Mouse (Mus musculus) lung, postnatal 0 days (tissue): ENCODE results near the gene Ost4. TPM values are rescaled to one million over a fixed set of nuclear protein-coding genes. Genes with fewer than 3 reads are reported as not detected.

Source experiments
- ATAC-seq: fragments of 200-750 bp; cut with Nextera tagmentation; 2 replicates; pipeline ENCODE4 v1.8.0; 2017; ENCODE audit warnings: moderate library complexity
- DNase-seq: peaks from one replicate; pipeline ENCODE4 v3.0.0-alpha.2; 2016; ENCODE audit warnings: low spot score
- H3K27ac ChIP-seq: fragments of 300-500 bp; sonication (generic); 2 replicates; pipeline ENCODE4 v1.5.1; 2014; ENCODE audit warnings: antibody characterized with exemption, mild to moderate bottlenecking, low read length, mixed read lengths
- H3K27me3 ChIP-seq: fragments of 300-500 bp; sonication (generic); replicated peaks from 2 replicates; pipeline ENCODE4 v1.6.1; 2014; ENCODE audit warnings: low read length, mixed read lengths; ENCODE audit not compliant: insufficient read depth
- H3K36me3 ChIP-seq: fragments of 300-500 bp; sonication (generic); 2 replicates; pipeline ENCODE4 v1.6.1; 2014; ENCODE audit warnings: low read length, mixed read lengths; ENCODE audit not compliant: insufficient read depth
- H3K4me1 ChIP-seq: fragments of 300-500 bp; sonication (generic); 2 replicates; pipeline ENCODE4 v1.6.1; 2014; ENCODE audit warnings: antibody characterized with exemption, low read depth, low read length, mixed read lengths; ENCODE audit not compliant: insufficient read depth
- H3K4me2 ChIP-seq: fragments of 300-500 bp; sonication (generic); replicated peaks from 2 replicates; pipeline ENCODE4 v1.6.1; 2014; ENCODE audit warnings: low read depth, mild to moderate bottlenecking, low read length, moderate library complexity, mixed read lengths
- H3K4me3 ChIP-seq: fragments of 300-500 bp; sonication (generic); 2 replicates; pipeline ENCODE4 v1.5.1; 2014; ENCODE audit warnings: low read depth, low read length
- H3K9ac ChIP-seq: fragments of 300-500 bp; sonication (generic); replicated peaks from 2 replicates; pipeline ENCODE4 v1.6.1; 2014; ENCODE audit warnings: low read depth, mild to moderate bottlenecking
- H3K9me3 ChIP-seq: fragments of 300-500 bp; sonication (generic); 2 replicates; pipeline ENCODE4 v1.6.1; 2016; ENCODE audit warnings: low read length, mixed read lengths
- CTCF ChIP-seq: IDR thresholded peaks from 2 replicates; pipeline ENCODE4 v1.5.1; 2016; ENCODE audit warnings: antibody characterized with exemption, mild to moderate bottlenecking
- EP300 ChIP-seq: IDR thresholded peaks from 2 replicates; pipeline ENCODE4 v1.6.1; 2016; ENCODE audit warnings: antibody characterized with exemption, mild to moderate bottlenecking, control low read depth
- WGBS: fragments of 180-500 bp; shearing (Covaris S2); extraction: QIAGEN DNeasy Blood & Tissue Kit; methylation state at CpG from one replicate; pipeline ENCODE4 v1.1.7; 2014; 5-methylcytosine and 5-hydroxymethylcytosine counted together
- polyA plus RNA-seq: library from polyadenylated mRNA; unstranded; fragments of >200 nt; fragmentation: Nextera tagmentation; extraction: Ambion mirVana; gene quantifications from 2 replicates; pipeline ENCODE4 v1.2.1, GENCODE M21; 2015

The Ost4 gene
- polyA plus RNA-seq, 1 experiment from 2014 or later, result 365 TPM

- peak; percentile 53 for ATAC-seq
- H3K9me3 ChIP-seq, result no peaks in the 10 kb centered on the region
- H3K27me3 ChIP-seq, result no peaks in the 10 kb centered on the region
- no peak overlapping the region for H3K27ac ChIP-seq
- H3K4me3 ChIP-seq, result no peak overlapping the region
- WGBS, result 38% methylated on average over 7 of the region's 7 CpGs
- no peaks in the 10 kb centered on the region for H3K36me3 ChIP-seq
- TF ChIP-seq EP300, result no peak
- no peak overlapping the region for H3K4me2 ChIP-seq
- peak; percentile 78 for DNase-seq
- no peak overlapping the region for H3K9ac ChIP-seq
- H3K4me1 ChIP-seq, result no peaks in the 10 kb centered on the region
These were observed 20.4 kb upstream of the Ost4 start for GRCm38 (mm10) chr5:30927945-30928529.

DNA sequence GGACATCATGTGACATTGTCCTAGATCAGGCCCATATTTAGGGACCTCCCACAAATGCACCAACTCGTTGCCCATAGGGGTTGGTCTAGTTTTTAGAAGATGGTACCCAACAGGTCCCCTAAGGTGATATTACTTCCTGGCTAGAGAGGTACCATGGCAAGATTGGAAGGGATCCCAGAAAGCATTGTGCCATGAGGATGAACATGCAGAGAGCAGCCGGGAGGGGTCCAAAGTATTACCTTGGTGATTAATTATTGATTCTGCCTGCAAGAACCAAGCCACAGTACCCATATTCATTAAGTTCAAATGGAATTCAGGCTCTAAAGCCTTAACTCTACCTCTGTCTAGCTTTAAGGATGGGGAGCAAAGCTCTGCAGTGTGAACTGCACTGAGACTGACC, 18.5 kb upstream of the Ost4 start:
- no peak overlapping the region for H3K27ac ChIP-seq
- no peak overlapping the region for H3K9ac ChIP-seq
- peaks cover 6% of the 10 kb centered on the region for H3K4me1 ChIP-seq
- H3K27me3 ChIP-seq, result no peaks in the 10 kb centered on the region
- TF ChIP-seq EP300 (no peak), CTCF (no peak)
- H3K9me3 ChIP-seq, result no peaks in the 10 kb centered on the region
- DNase-seq, result no peak
- ATAC-seq, result no peak
- 81% methylated on average over 2 of the region's 2 CpGs for WGBS
- no peak overlapping the region for H3K4me2 ChIP-seq
- H3K4me3 ChIP-seq, result no peak overlapping the region
- no peaks in the 10 kb centered on the region for H3K36me3 ChIP-seq

GRCm38 (mm10) chr5:30925217-30925616, 17.6 kb upstream of the Ost4 start:
- WGBS, result 76% methylated on average over 5 of the region's 5 CpGs
- Histone ChIP-seq H3K36me3 (no peaks in the 10 kb centered on the region), H3K27ac (no peak overlapping the region), H3K9me3 (no peaks in the 10 kb centered on the region), H3K27me3 (no peaks in the 10 kb centered on the region), H3K4me2 (no peak overlapping the region), H3K9ac (no peak overlapping the region), H3K4me3 (no peak overlapping the region), H3K4me1 (peaks cover 6% of the 10 kb centered on the region)
- ATAC-seq (peak; percentile 11; the same call in 1 of the 2 replicates), DNase-seq (peak; percentile 50)
- no peak for TF ChIP-seq EP300
- TF ChIP-seq CTCF, result no peak

DNA sequence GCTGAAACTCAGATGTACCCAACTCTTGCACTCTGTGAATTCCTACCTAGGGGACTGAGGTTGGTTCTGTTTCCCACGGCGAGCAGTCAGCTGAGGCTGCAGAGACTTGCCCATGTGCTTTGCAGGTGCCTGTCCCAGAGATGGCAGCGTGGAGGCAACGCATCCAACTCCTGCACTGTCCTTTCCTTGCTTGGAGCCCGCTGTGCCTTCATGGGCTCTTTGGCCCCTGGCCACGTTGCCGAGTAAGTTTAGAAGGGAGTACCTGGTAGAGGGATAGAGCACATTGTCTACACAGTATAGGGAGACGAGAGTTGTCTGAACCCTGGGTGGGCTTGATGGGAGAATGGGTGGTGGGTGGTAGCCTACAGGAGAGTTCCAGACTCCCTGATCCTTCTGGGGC, 17.0 kb upstream of the Ost4 start:
- no peak for DNase-seq
- Histone ChIP-seq H3K9me3 (no peaks in the 10 kb centered on the region), H3K4me2 (no peak overlapping the region), H3K4me3 (no peak overlapping the region), H3K27me3 (no peaks in the 10 kb centered on the region), H3K4me1 (peaks cover 6% of the 10 kb centered on the region), H3K9ac (no peak overlapping the region), H3K27ac (no peak overlapping the region), H3K36me3 (0 out of 2 replicates have a peak, but pooled peaks cover 3% of the 10 kb centered on the region)
- no peak for ATAC-seq
- WGBS, result 78% methylated on average over 8 of the region's 8 CpGs
- TF ChIP-seq CTCF, result no peak
- no peak for TF ChIP-seq EP300

GRCm38 (mm10) chr5:30923119-30923518, 15.5 kb upstream of the Ost4 start:
- ATAC-seq, result no peak
- 48% methylated on average over 6 of the region's 6 CpGs for WGBS
- H3K9ac ChIP-seq, result no peak overlapping the region
- H3K9me3 ChIP-seq, result no peaks in the 10 kb centered on the region
- peaks cover 7% of the 10 kb centered on the region; the same call in 1 of the 2 replicates for H3K36me3 ChIP-seq
- no peak for DNase-seq
- TF ChIP-seq CTCF (no peak), EP300 (no peak)
- peaks cover 6% of the 10 kb centered on the region for H3K4me1 ChIP-seq
- H3K4me2 ChIP-seq, result no peak overlapping the region
- H3K4me3 ChIP-seq, result no peak overlapping the region
- H3K27me3 ChIP-seq, result no peaks in the 10 kb centered on the region
- H3K27ac ChIP-seq, result no peak overlapping the region

- no peak overlapping the region for H3K9ac ChIP-seq
- H3K27ac ChIP-seq, result no peak overlapping the region
- peaks cover 12% of the 10 kb centered on the region; the same call in 1 of the 2 replicates for H3K36me3 ChIP-seq
- TF ChIP-seq EP300, result peak; percentile 80
- no peak for TF ChIP-seq CTCF
- ATAC-seq (peak; percentile 46), DNase-seq (peak; percentile 69)
- WGBS, result 45% methylated on average over 10 of the region's 10 CpGs
- H3K4me3 ChIP-seq, result no peak overlapping the region
- peak overlapping the region; percentile 75; the same call in 1 of the 2 replicates for H3K4me2 ChIP-seq
- H3K9me3 ChIP-seq, result no peaks in the 10 kb centered on the region
- no peaks in the 10 kb centered on the region for H3K27me3 ChIP-seq
- H3K4me1 ChIP-seq, result peaks cover 6% of the 10 kb centered on the region
These were observed 15.0 kb upstream of the Ost4 start for GRCm38 (mm10) chr5:30922581-30923041.
